Mouse (Mus musculus): Measurements from ENCODE around the gene Nudt16l1.

DNA sequence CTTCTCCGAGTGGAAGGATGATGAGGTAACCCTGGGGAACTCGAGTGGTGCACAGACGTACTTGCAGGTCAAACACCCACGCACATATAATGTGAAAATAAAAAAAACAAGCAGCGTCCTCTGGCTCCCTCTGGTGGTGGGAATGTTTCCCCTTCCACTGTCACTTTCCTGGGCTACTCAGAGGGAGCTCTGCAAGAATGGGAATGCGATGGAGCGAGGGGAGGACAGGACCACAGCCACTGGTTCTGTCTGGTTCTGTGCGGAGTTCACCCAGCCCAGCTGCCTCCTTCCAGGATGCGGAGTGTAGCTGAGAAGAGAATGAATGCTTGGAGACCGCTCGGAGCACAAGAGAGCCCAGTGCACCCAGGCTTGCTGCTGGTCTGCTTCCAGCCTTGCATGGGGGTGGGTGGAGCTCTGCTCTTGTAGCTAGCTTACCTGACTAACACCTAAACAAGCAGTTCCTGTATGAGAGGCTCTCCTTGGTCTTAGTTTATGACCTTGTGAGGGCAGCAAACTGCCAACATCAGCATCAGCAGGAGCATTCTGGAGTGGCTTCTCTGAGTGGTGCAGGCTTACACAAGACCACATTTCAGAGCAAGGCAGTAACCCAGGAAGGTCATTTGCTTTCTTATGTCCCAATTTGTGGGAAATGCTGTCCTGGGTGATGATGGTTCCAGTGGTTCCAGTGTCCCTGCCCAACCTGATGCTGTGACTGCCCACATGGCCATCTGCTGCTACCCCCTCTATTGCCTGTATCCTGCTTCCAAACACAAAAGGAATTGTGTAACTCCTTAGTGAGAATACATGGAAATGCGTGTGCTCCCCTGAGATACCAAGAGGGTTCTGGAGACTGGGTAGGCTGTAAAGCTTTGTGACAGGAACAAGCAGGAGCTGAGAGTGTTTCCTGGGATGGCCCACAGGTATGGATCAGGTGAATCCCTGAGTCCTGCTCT lies 24.5 kb upstream of the Nudt16l1 start:
- TF ChIP-seq POLR2A (IDR thresholded peaks at IDR 0.05; ENCODE audit: borderline replicate concordance, insufficient read depth, low read length): no peak
- peak; percentile 84 for TF ChIP-seq CTCF (IDR thresholded peaks at IDR 0.05; ENCODE audit: borderline replicate concordance, insufficient read depth, low read depth, low read length)

Data from cerebellum, adult 2 months (tissue).